Mouse (Mus musculus): ENCODE measurements around the gene Trp73. TPM values are rescaled to one million over a fixed set of nuclear protein-coding genes. Genes with fewer than 3 reads are reported as not detected.

Trp73 gene
- total RNA-seq, 2 experiments from 2014 or later, result 0.30 to 0.50 TPM

GRCm38 (mm10) chr4:154064827-154065773, 74.9 kb downstream of the Trp73 start:
- DNase-seq (ENCODE audit: low spot score in 2 of 2), result peak; percentile 26 to 62
- intact Hi-C loops (cut with DNase I), result loop anchor here (1.0 to 10.0 kb wide), 4 partner anchors 40 to 240 kb away; partner anchors contain the start of genes Arhgef16 and Tprgl

- intact Hi-C loops (cut with DNase I), result no loop called here
- DNase-seq (ENCODE audit: low spot score in 2 of 2), result no peak
These were observed 82.3 kb downstream of the Trp73 start for GRCm38 (mm10) chr4:154057696-154058095.

GRCm38 (mm10) chr4:154056661-154057060, 83.3 kb downstream of the Trp73 start:
- DNase-seq (ENCODE audit: low spot score in 2 of 2), result no peak
- intact Hi-C loops (cut with DNase I), result no loop called here

DNA sequence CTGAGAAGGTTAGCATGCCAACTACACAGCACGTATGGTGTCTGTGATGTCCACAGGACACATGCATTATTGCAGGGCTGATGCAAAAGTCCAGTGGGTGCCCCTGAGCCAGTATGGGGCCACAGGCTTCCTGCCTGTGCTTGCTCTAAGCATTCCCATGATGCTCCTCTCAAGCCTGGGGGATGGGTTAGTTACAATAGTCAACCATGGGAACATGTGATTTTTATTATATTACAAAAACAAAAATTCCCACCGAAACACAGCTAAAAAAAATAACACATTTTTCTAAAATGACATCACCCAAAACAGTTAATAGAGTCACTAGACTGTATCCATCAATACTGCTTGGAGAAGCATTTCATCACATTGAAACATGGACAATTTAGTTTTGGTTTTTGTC, 84.0 kb downstream of the Trp73 start:
- intact Hi-C loops (cut with DNase I), result no loop called here
- DNase-seq (ENCODE audit: low spot score in 2 of 2), result no peak

DNA sequence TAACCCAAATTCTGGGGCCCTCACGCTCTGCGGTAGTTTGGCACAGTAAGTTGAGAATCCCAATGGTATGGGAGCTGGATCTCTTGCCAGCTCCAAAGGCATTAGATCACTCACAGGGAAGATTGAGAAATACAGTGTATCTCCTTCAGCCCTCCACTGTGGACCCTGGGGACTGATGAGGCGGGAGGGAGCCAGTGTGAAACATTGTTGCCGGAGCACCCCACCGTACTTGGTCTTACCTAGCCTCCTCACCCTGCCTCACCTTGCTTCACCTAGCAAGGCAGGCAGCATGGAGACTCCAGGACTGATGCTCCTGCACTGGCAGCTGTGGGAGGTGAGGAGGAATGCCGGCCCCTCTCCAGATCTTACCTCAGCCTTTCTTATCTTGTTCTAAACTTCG, 84.5 kb downstream of the Trp73 start:
- intact Hi-C loops (cut with DNase I), result no loop called here
- no peak for DNase-seq (ENCODE audit: low spot score in 2 of 2)

- no peak for DNase-seq (ENCODE audit: low spot score in 2 of 2)
- intact Hi-C loops (cut with DNase I), result no loop called here
These were observed 86.9 kb downstream of the Trp73 start for GRCm38 (mm10) chr4:154053065-154053464.

DNA sequence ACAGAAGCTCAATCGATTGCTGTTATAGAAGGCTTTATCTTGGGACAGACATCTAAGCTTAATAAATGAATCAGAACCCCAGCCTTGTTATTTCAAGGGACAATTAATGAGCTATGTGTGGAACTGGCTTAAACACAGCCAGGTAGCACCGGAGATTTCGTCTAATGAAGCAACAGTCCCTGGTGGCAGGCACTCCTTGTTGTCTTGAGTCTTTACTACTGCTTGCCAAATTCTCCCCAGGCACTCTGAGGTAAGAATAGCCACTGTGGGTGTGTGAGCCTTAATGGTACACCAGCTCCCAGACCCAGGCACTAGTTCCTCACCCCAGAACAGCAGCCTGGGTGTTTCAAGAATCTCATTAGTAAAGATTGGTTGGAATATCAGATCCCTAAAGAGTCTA, 88.6 kb downstream of the Trp73 start:
- intact Hi-C loops (cut with DNase I), result no loop called here
- peak in 1 of 2 experiments; percentile 59 for DNase-seq (ENCODE audit: low spot score in 2 of 2)

GRCm38 (mm10) chr4:154045837-154046236, 94.2 kb downstream of the Trp73 start:
- DNase-seq (ENCODE audit: low spot score in 2 of 2), result no peak
- intact Hi-C loops (cut with DNase I), result no loop called here

DNA sequence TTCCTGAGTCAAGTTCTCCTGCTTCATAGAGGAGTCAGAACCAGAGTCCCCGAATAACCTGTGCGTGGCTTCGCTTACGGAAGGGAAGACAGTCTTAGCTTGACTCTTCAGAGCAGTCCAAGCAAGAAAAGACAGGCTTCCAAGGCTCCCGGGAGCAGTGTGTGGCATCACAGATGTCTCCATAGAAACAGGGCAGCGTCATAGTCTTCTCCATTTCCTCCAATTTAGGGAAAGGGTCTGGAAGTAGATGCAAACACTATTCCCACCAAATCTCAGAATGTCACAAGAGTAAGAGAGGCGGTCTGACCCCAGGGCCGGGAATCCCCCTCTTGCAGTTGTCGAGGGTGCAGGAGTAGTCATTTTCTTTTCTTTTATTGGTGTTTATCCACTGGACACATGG, 97.4 kb downstream of the Trp73 start, which contains the start of gene Ccdc27:
Ccdc27 (minus strand) TSS at position 101 of the 400 bp plus-strand sequence.
- intact Hi-C loops (cut with DNase I), result no loop called here
- DNase-seq (ENCODE audit: low spot score in 2 of 2), result no peak

DNA sequence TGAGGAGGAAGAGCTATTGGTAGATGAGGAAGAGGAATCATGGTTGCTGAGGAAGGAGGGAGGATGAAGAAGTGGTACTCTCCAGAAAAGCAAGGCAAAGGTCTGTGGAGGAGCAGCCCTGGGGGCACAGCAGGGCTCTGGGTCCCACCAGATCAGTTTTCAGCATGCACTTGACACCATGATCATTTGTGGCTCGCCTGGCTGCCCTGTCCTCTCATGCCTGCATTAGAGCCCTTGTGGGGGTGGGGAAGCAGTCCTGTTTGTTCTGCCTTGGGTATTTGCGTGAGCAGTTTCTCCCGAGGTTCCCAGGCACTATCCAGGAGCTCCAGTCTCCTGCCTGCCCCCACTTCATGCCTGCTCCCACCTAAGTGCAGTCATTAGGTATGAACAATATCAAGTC, 102.9 kb downstream of the Trp73 start:
- no peak for DNase-seq (ENCODE audit: low spot score in 2 of 2)
- intact Hi-C loops (cut with DNase I), result no loop called here

GRCm38 (mm10) chr4:154028646-154029045, 111.4 kb downstream of the Trp73 start:
- intact Hi-C loops (cut with DNase I), result loop anchor here (5.0 kb wide), 1 partner anchor 79 kb away; no protein-coding TSS in a partner anchor
- no peak for DNase-seq (ENCODE audit: low spot score in 2 of 2)

GRCm38 (mm10) chr4:154028066-154028465, 111.9 kb downstream of the Trp73 start:
- no peak for DNase-seq (ENCODE audit: low spot score in 2 of 2)
- intact Hi-C loops (cut with DNase I), result loop anchor here (5.0 kb wide), 1 partner anchor 79 kb away; no protein-coding TSS in a partner anchor

GRCm38 (mm10) chr4:154026441-154026761, 113.6 kb downstream of the Trp73 start:
- intact Hi-C loops (cut with DNase I), result loop anchor here (5.0 kb wide), 1 partner anchor 81 kb away; no protein-coding TSS in a partner anchor
- no peak for DNase-seq (ENCODE audit: low spot score in 2 of 2)

GRCm38 (mm10) chr4:154025641-154026440, 114.2 kb downstream of the Trp73 start, which contains the start of gene Smim1:
Smim1 (minus strand) TSS chr4:154026230.
- intact Hi-C loops (cut with DNase I), result loop anchor here (5.0 kb wide), 1 partner anchor 81 kb away; no protein-coding TSS in a partner anchor

GRCm38 (mm10) chr4:154024729-154025521, 115.1 kb downstream of the Trp73 start:
- DNase-seq (ENCODE audit: low spot score in 2 of 2), result peak; percentile 56 to 74

More at GRCm38 (mm10) chr4:154025641-154026440, 114.2 kb downstream of the Trp73 start, which contains the start of gene Smim1:
- DNase-seq (ENCODE audit: low spot score in 2 of 2), result peak; percentile 55 to 66

GRCm38 (mm10) chr4:154023754-154024601, 116.0 kb downstream of the Trp73 start:
- DNase-seq (ENCODE audit: low spot score in 2 of 2), result peak in 1 of 2 experiments; percentile 61
- intact Hi-C loops (cut with DNase I), result no loop called here

More at GRCm38 (mm10) chr4:154024729-154025521, 115.1 kb downstream of the Trp73 start:
- intact Hi-C loops (cut with DNase I), result loop anchor here (5.0 kb wide), 1 partner anchor 82 kb away; no protein-coding TSS in a partner anchor

GRCm38 (mm10) chr4:154022844-154023243, 117.2 kb downstream of the Trp73 start:
- intact Hi-C loops (cut with DNase I), result no loop called here
- DNase-seq (ENCODE audit: low spot score in 2 of 2), result peak in 1 of 2 experiments; percentile 25

- DNase-seq (ENCODE audit: low spot score in 2 of 2), result peak in 1 of 2 experiments; percentile 35
- intact Hi-C loops (cut with DNase I), result no loop called here
These were observed 117.6 kb downstream of the Trp73 start for GRCm38 (mm10) chr4:154022407-154022806.

All from left cerebral cortex, postnatal 25 days (tissue).